In genomic region chr12:28704381-28704780, GRCm38 (mm10) we compare ENCODE assay signal across 10 mouse cellular contexts. TPM values are rescaled to one million over a fixed set of nuclear protein-coding genes. Genes with fewer than 3 reads are reported as not detected.
DNase-seq lines count a peak whose midpoint lies in the region; ATAC-seq and TF ChIP-seq lines count a peak whose summit lies in the region.
"Had no signal": no experiment of that assay in that cellular context is flagged by ENCODE, and none has a peak within 500 bp of the region (broad histone marks: within the 10 kb centered on the region; RNA-seq: fewer than 3 reads in every experiment).

No protein-coding gene starts in this region.

- peak; percentile 31 for DNase-seq in kidney, postnatal 10 days
- DNase-seq in kidney, postnatal 14 days = no peak
- peak; percentile 55 to 67 for DNase-seq in adrenal gland, postnatal 36 days
- DNase-seq in thymus, postnatal 14 days = no peak
- no peak for DNase-seq in spleen, postnatal 14 days (ENCODE audit: low spot score in 2 of 2)
- DNase-seq: layer of hippocampus, adult 9-11 months had no signal

- 7% methylated on average over 12 of the region's 12 CpGs for WGBS in hindbrain, embryonic 16.5 days
- 28% methylated on average over 12 of the region's 12 CpGs for WGBS in olfactory bulb, adult 2 months

- H3K27me3 ChIP-seq in hindbrain, embryonic 16.5 days (replicated peaks; ENCODE audit: control insufficient read depth, insufficient read depth, low read length) = no peaks in the 10 kb centered on the region

- H3K4me3 ChIP-seq in hindbrain, embryonic 16.5 days (ENCODE audit: low read length) = no peak overlapping the region
- no peak overlapping the region for H3K4me3 ChIP-seq in olfactory bulb, adult 2 months (ENCODE audit: insufficient read depth, low read depth, low read length)

- H3K36me3 ChIP-seq in hindbrain, embryonic 16.5 days (ENCODE audit: control insufficient read depth, insufficient read depth, low read length) = no peaks in the 10 kb centered on the region

- TF ChIP-seq POLR2A in olfactory bulb, adult 2 months (IDR thresholded peaks at IDR 0.05; ENCODE audit: insufficient read depth, low read depth, low read length) = no peak

- H3K4me2 ChIP-seq in hindbrain, embryonic 16.5 days (ENCODE audit: low read length) = peak overlapping the region; percentile 13; the same call in 1 of the 2 replicates

- TF ChIP-seq CTCF in olfactory bulb, adult 2 months (IDR thresholded peaks at IDR 0.05; ENCODE audit: insufficient read depth, low read depth, low read length) = no peak

- H3K4me1 ChIP-seq in hindbrain, embryonic 16.5 days (ENCODE audit: control insufficient read depth, insufficient read depth, low read depth, low read length) = peaks cover 29% of the 10 kb centered on the region
- peaks cover 44% of the 10 kb centered on the region for H3K4me1 ChIP-seq in olfactory bulb, adult 2 months (ENCODE audit: control insufficient read depth, insufficient read depth, low read length)

- peak overlapping the region; percentile 36; the same call in 1 of the 2 replicates for H3K27ac ChIP-seq in hindbrain, embryonic 16.5 days (ENCODE audit: low read depth, low read length)
- peak overlapping the region; percentile 76 for H3K27ac ChIP-seq in olfactory bulb, adult 2 months (ENCODE audit: insufficient read depth, low read depth, low read length)
- H3K27ac ChIP-seq: macrophage had no signal

- H3K9me3 ChIP-seq in hindbrain, embryonic 16.5 days (ENCODE audit: control insufficient read depth, low read length) = no peaks in the 10 kb centered on the region

- peak; percentile 23; the same call in 1 of the 2 replicates for ATAC-seq in hindbrain, embryonic 16.5 days
- no peak for ATAC-seq in megakaryocyte, adult 5-6 weeks (ENCODE audit: poor library complexity, severe bottlenecking)

- peak overlapping the region; percentile 41 for H3K9ac ChIP-seq in hindbrain, embryonic 16.5 days (ENCODE audit: low read depth, low read length)

RNA-seq across cellular contexts. Expression of gene Adi1, which starts 29.4 kb away (rescaled TPM):
- total RNA-seq in adrenal gland, postnatal 36 days (2021) = 10 to 100 TPM; 66.5 to 84.0 TPM
- polyA plus RNA-seq in hindbrain, embryonic 16.5 days (2015; fragmentation: Nextera tagmentation; extraction: Ambion mirVana) = 28.6 and 32.1 TPM in 2 replicates
- polyA plus RNA-seq in olfactory bulb, adult 2 months (2012; ENCODE audit: insufficient read depth, insufficient read length, low replicate concordance, missing spikeins) = not detected in 2 replicates
- total RNA-seq in megakaryocyte, adult 5-6 weeks (2015) = 28.8 and 32.0 TPM in 2 replicates
- total RNA-seq in megakaryocyte, adult 5-6 weeks (2017) = 7.6 and 9.1 TPM in 2 replicates

RNA-seq across cellular contexts. Expression of gene Trappc12, which starts 45.9 kb away (rescaled TPM):
- 10 to 100 TPM; 35.8 to 43.0 TPM for total RNA-seq in adrenal gland, postnatal 36 days (2021)
- 41.4 and 43.1 TPM in 2 replicates for polyA plus RNA-seq in hindbrain, embryonic 16.5 days (2015; fragmentation: Nextera tagmentation; extraction: Ambion mirVana)
- polyA plus RNA-seq in olfactory bulb, adult 2 months (2012; ENCODE audit: insufficient read depth, insufficient read length, low replicate concordance, missing spikeins) = not detected in 2 replicates
- 25.9 and 29.7 TPM in 2 replicates for total RNA-seq in megakaryocyte, adult 5-6 weeks (2015)
- total RNA-seq in megakaryocyte, adult 5-6 weeks (2017) = 34.3 and 40.3 TPM in 2 replicates

RNA-seq across cellular contexts. Expression of gene Eipr1, which starts 47.2 kb away (rescaled TPM):
- 10 to 100 TPM; 16.7 to 20.2 TPM for total RNA-seq in adrenal gland, postnatal 36 days (2021)
- polyA plus RNA-seq in hindbrain, embryonic 16.5 days (2015; fragmentation: Nextera tagmentation; extraction: Ambion mirVana) = 68.3 and 71.7 TPM in 2 replicates
- not detected in 2 replicates for polyA plus RNA-seq in olfactory bulb, adult 2 months (2012; ENCODE audit: insufficient read depth, insufficient read length, low replicate concordance, missing spikeins)
- total RNA-seq in megakaryocyte, adult 5-6 weeks (2015) = 21.2 and 22.7 TPM in 2 replicates
- 26.9 and 33.8 TPM in 2 replicates for total RNA-seq in megakaryocyte, adult 5-6 weeks (2017)

RNA-seq across cellular contexts. Expression of gene Rnaseh1, which starts 55.0 kb away (rescaled TPM):
- total RNA-seq in adrenal gland, postnatal 36 days (2021) = 10 to 100 TPM; 13.8 to 16.7 TPM
- polyA plus RNA-seq in hindbrain, embryonic 16.5 days (2015; fragmentation: Nextera tagmentation; extraction: Ambion mirVana) = 22.7 and 23.0 TPM in 2 replicates
- polyA plus RNA-seq in olfactory bulb, adult 2 months (2012; ENCODE audit: insufficient read depth, insufficient read length, low replicate concordance, missing spikeins) = not detected in 2 replicates
- 17.1 and 21.2 TPM in 2 replicates for total RNA-seq in megakaryocyte, adult 5-6 weeks (2015)
- total RNA-seq in megakaryocyte, adult 5-6 weeks (2017) = 13.5 and 19.5 TPM in 2 replicates

Comparison
In these comparisons a context has a peak if more than half of its experiments do, and no peak if none do; other contexts are left out.
1. DNase-seq: peak in kidney, postnatal 10 days (single experiment) and adrenal gland, postnatal 36 days (2 of 2); none in kidney, postnatal 14 days (single experiment), thymus, postnatal 14 days (single experiment) and spleen, postnatal 14 days (0 of 2).